Mouse (Mus musculus): ENCODE measurements around the gene Ablim1. TPM values are rescaled to one million over a fixed set of nuclear protein-coding genes. Genes with fewer than 3 reads are reported as not detected.

The Ablim1 gene
- polyA plus RNA-seq, 1 experiment from 2014 or later = 52.8 TPM

- DNase-seq (no peak), ATAC-seq (ENCODE audit: low FRiP score, low TSS enrichment) (no peak)
- no peaks in the 10 kb centered on the region for H3K27me3 ChIP-seq (ENCODE audit: control insufficient read depth, insufficient read depth, low read length)
- H3K27ac ChIP-seq (replicated peaks; ENCODE audit: low read depth, low read length) = no peak overlapping the region
- H3K4me3 ChIP-seq (replicated peaks; ENCODE audit: low read depth, low read length) = no peak overlapping the region
- no peak overlapping the region for H3K4me2 ChIP-seq (ENCODE audit: low read length)
- WGBS = 81% methylated on average over 2 of the region's 2 CpGs
- H3K4me1 ChIP-seq (ENCODE audit: control insufficient read depth, insufficient read depth, low read length) = 0 out of 2 replicates have a peak, but pooled peaks cover 3% of the 10 kb centered on the region
- H3K9ac ChIP-seq (replicated peaks; ENCODE audit: low read length) = no peak overlapping the region
- no peaks in the 10 kb centered on the region for H3K9me3 ChIP-seq (ENCODE audit: control insufficient read depth, low read length)
- no peaks in the 10 kb centered on the region for H3K36me3 ChIP-seq (ENCODE audit: control insufficient read depth, insufficient read depth, low read length)
Measured at GRCm38 (mm10) chr19:57304666-57305065, 10.1 kb downstream of the Ablim1 start.

- 74% methylated on average over 12 of the region's 12 CpGs for WGBS
- Histone ChIP-seq H3K4me3 (replicated peaks; ENCODE audit: low read depth, low read length) (no peak overlapping the region), H3K27me3 (ENCODE audit: control insufficient read depth, insufficient read depth, low read length) (no peaks in the 10 kb centered on the region), H3K4me2 (ENCODE audit: low read length) (no peak overlapping the region), H3K4me1 (ENCODE audit: control insufficient read depth, insufficient read depth, low read length) (0 out of 2 replicates have a peak, but pooled peaks cover 3% of the 10 kb centered on the region), H3K36me3 (ENCODE audit: control insufficient read depth, insufficient read depth, low read length) (no peaks in the 10 kb centered on the region), H3K9ac (replicated peaks; ENCODE audit: low read length) (no peak overlapping the region), H3K9me3 (ENCODE audit: control insufficient read depth, low read length) (no peaks in the 10 kb centered on the region), H3K27ac (replicated peaks; ENCODE audit: low read depth, low read length) (no peak overlapping the region)
- ATAC-seq (ENCODE audit: low FRiP score, low TSS enrichment) (no peak), DNase-seq (no peak)
Measured at GRCm38 (mm10) chr19:57301961-57302395, 12.7 kb downstream of the Ablim1 start.

GRCm38 (mm10) chr19:57298006-57298405 is 16.7 kb downstream of the Ablim1 start:
- H3K9ac ChIP-seq (replicated peaks; ENCODE audit: low read length) = no peak overlapping the region
- H3K27me3 ChIP-seq (ENCODE audit: control insufficient read depth, insufficient read depth, low read length) = no peaks in the 10 kb centered on the region
- H3K4me3 ChIP-seq (replicated peaks; ENCODE audit: low read depth, low read length) = no peak overlapping the region
- no peaks in the 10 kb centered on the region for H3K9me3 ChIP-seq (ENCODE audit: control insufficient read depth, low read length)
- no peaks in the 10 kb centered on the region for H3K36me3 ChIP-seq (ENCODE audit: control insufficient read depth, insufficient read depth, low read length)
- ATAC-seq (ENCODE audit: low FRiP score, low TSS enrichment) (no peak), DNase-seq (no peak)
- WGBS = 78% methylated on average over 5 of the region's 5 CpGs
- H3K27ac ChIP-seq (replicated peaks; ENCODE audit: low read depth, low read length) = no peak overlapping the region
- H3K4me1 ChIP-seq (ENCODE audit: control insufficient read depth, insufficient read depth, low read length) = 0 out of 2 replicates have a peak, but pooled peaks cover 3% of the 10 kb centered on the region
- no peak overlapping the region for H3K4me2 ChIP-seq (ENCODE audit: low read length)

DNA sequence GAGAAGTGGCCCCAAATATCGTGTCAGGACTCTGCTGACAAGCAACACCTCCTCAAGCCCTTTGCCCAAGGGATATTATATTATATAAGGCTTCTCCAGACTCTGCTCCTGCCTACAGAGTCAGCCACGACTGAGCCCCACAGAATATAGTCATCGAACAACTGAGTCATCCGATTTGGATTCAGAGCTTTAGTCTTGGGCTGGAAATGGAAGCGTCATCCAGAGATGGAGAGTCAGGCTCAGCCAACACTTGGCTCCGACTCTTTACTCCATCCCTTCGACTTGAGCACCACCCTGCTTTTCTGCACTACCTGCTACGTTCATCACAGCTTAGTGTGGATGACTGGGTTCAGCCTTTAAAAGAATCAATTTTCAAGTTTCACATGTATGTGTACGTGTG is 17.3 kb downstream of the Ablim1 start:
- no peaks in the 10 kb centered on the region for H3K27me3 ChIP-seq (ENCODE audit: control insufficient read depth, insufficient read depth, low read length)

GRCm38 (mm10) chr19:57296539-57296938 is 18.2 kb downstream of the Ablim1 start:
- ATAC-seq (ENCODE audit: low FRiP score, low TSS enrichment) (no peak), DNase-seq (no peak)
- Histone ChIP-seq H3K36me3 (ENCODE audit: control insufficient read depth, insufficient read depth, low read length) (no peaks in the 10 kb centered on the region), H3K9me3 (ENCODE audit: control insufficient read depth, low read length) (no peaks in the 10 kb centered on the region), H3K4me1 (ENCODE audit: control insufficient read depth, insufficient read depth, low read length) (no peaks in the 10 kb centered on the region), H3K9ac (replicated peaks; ENCODE audit: low read length) (no peak overlapping the region), H3K4me3 (replicated peaks; ENCODE audit: low read depth, low read length) (no peak overlapping the region), H3K4me2 (ENCODE audit: low read length) (no peak overlapping the region), H3K27ac (replicated peaks; ENCODE audit: low read depth, low read length) (no peak overlapping the region), H3K27me3 (ENCODE audit: control insufficient read depth, insufficient read depth, low read length) (no peaks in the 10 kb centered on the region)
- 77% methylated on average over 5 of the region's 5 CpGs for WGBS

More for the DNA sequence above, 17.3 kb downstream of the Ablim1 start:
- Histone ChIP-seq H3K4me1 (ENCODE audit: control insufficient read depth, insufficient read depth, low read length) (0 out of 2 replicates have a peak, but pooled peaks cover 3% of the 10 kb centered on the region), H3K27ac (replicated peaks; ENCODE audit: low read depth, low read length) (no peak overlapping the region), H3K4me2 (ENCODE audit: low read length) (no peak overlapping the region), H3K9ac (replicated peaks; ENCODE audit: low read length) (no peak overlapping the region), H3K4me3 (replicated peaks; ENCODE audit: low read depth, low read length) (no peak overlapping the region), H3K9me3 (ENCODE audit: control insufficient read depth, low read length) (no peaks in the 10 kb centered on the region), H3K36me3 (ENCODE audit: control insufficient read depth, insufficient read depth, low read length) (no peaks in the 10 kb centered on the region)
- 92% methylated on average over 9 of the region's 9 CpGs for WGBS
- no peak for ATAC-seq (ENCODE audit: low FRiP score, low TSS enrichment)
- DNase-seq = no peak

DNA sequence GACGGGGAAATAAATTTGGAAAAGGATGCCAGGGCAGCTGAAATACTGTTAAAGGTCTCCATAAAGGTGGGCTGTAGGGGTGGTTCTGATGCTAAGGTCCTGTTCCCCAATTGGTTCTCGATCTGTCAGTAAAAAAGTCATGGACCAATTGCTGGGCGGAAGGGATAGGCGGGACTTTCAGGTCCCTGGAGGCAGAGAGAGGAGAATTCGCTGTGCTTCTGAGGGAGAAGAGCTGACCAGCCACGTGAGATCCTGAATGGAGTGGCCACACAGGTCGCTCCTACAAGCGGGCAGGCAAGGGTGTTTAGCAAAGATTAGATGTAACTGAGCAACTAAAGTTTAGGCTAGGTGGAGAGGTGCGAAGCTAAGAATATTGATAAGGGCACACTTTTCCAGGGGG is 19.2 kb downstream of the Ablim1 start:
- no peaks in the 10 kb centered on the region for H3K36me3 ChIP-seq (ENCODE audit: control insufficient read depth, insufficient read depth, low read length)
- H3K27me3 ChIP-seq (ENCODE audit: control insufficient read depth, insufficient read depth, low read length) = no peaks in the 10 kb centered on the region
- DNase-seq (no peak), ATAC-seq (ENCODE audit: low FRiP score, low TSS enrichment) (no peak)
- no peak overlapping the region for H3K4me2 ChIP-seq (ENCODE audit: low read length)
- no peak overlapping the region for H3K27ac ChIP-seq (replicated peaks; ENCODE audit: low read depth, low read length)
- no peak overlapping the region for H3K4me3 ChIP-seq (replicated peaks; ENCODE audit: low read depth, low read length)
- H3K9ac ChIP-seq (replicated peaks; ENCODE audit: low read length) = no peak overlapping the region
- WGBS = 61% methylated on average over 9 of the region's 9 CpGs
- no peaks in the 10 kb centered on the region for H3K4me1 ChIP-seq (ENCODE audit: control insufficient read depth, insufficient read depth, low read length)
- H3K9me3 ChIP-seq (ENCODE audit: control insufficient read depth, low read length) = no peaks in the 10 kb centered on the region

GRCm38 (mm10) chr19:57294356-57294755 is 20.4 kb downstream of the Ablim1 start:
- ATAC-seq (ENCODE audit: low FRiP score, low TSS enrichment) (no peak), DNase-seq (no peak)
- Histone ChIP-seq H3K9me3 (ENCODE audit: control insufficient read depth, low read length) (no peaks in the 10 kb centered on the region), H3K36me3 (ENCODE audit: control insufficient read depth, insufficient read depth, low read length) (no peaks in the 10 kb centered on the region), H3K27ac (replicated peaks; ENCODE audit: low read depth, low read length) (no peak overlapping the region), H3K9ac (replicated peaks; ENCODE audit: low read length) (no peak overlapping the region), H3K4me3 (replicated peaks; ENCODE audit: low read depth, low read length) (no peak overlapping the region), H3K4me2 (ENCODE audit: low read length) (no peak overlapping the region), H3K4me1 (ENCODE audit: control insufficient read depth, insufficient read depth, low read length) (no peaks in the 10 kb centered on the region), H3K27me3 (ENCODE audit: control insufficient read depth, insufficient read depth, low read length) (no peaks in the 10 kb centered on the region)
- WGBS = 82% methylated on average over 4 of the region's 4 CpGs

DNA sequence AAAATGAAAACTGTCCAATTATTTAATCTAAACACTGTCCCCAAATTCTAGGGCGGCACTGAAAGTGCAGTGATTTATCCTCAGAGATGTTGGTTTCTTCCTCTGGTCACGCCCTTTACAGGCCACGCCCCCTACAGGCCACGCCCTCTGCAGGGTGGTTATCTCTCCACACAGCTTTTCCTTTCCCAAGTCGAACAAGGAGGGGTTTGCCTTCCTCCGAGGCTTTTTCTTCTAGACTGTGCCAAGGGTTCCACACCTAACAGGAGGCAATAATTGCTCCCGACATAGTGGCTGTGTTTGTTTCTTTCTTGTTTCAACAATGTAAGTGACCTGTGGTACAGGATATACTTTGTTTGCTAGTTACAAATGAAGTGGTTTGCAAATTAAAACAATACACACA is 21.0 kb downstream of the Ablim1 start:
- Histone ChIP-seq H3K4me3 (replicated peaks; ENCODE audit: low read depth, low read length) (no peak overlapping the region), H3K27ac (replicated peaks; ENCODE audit: low read depth, low read length) (no peak overlapping the region), H3K9me3 (ENCODE audit: control insufficient read depth, low read length) (no peaks in the 10 kb centered on the region), H3K27me3 (ENCODE audit: control insufficient read depth, insufficient read depth, low read length) (no peaks in the 10 kb centered on the region), H3K9ac (replicated peaks; ENCODE audit: low read length) (no peak overlapping the region), H3K4me1 (ENCODE audit: control insufficient read depth, insufficient read depth, low read length) (no peaks in the 10 kb centered on the region), H3K36me3 (ENCODE audit: control insufficient read depth, insufficient read depth, low read length) (no peaks in the 10 kb centered on the region), H3K4me2 (ENCODE audit: low read length) (no peak overlapping the region)
- WGBS = 51% methylated on average over 7 of the region's 7 CpGs
- DNase-seq = no peak
- no peak for ATAC-seq (ENCODE audit: low FRiP score, low TSS enrichment)

DNA sequence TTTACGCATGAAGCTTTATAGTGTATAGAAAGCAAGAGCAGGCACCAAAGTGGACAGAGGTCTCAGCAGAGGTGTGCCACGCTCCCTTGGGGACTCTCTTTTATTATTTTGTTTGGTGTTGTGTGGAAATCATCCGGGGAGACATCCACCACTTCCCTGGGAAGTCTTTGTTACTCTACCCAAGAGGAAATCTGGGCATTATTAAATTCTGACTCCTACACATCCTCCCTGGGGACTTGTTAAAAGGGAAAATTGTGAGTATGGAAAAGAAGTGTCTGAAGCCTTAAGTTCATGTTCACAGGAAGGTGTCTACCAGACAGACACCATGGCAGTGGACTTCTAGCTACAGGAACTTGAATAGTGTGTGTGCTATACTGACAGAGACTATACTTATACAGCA is 31.4 kb downstream of the Ablim1 start:
- no peak overlapping the region for H3K4me2 ChIP-seq (ENCODE audit: low read length)
- H3K4me3 ChIP-seq (replicated peaks; ENCODE audit: low read depth, low read length) = no peak overlapping the region
- H3K36me3 ChIP-seq (ENCODE audit: control insufficient read depth, insufficient read depth, low read length) = no peaks in the 10 kb centered on the region
- no peak for ATAC-seq (ENCODE audit: low FRiP score, low TSS enrichment)
- H3K9ac ChIP-seq (replicated peaks; ENCODE audit: low read length) = no peak overlapping the region
- no peaks in the 10 kb centered on the region; the same call in 1 of the 2 replicates for H3K9me3 ChIP-seq (ENCODE audit: control insufficient read depth, low read length)
- no peak for DNase-seq
- no peaks in the 10 kb centered on the region for H3K27me3 ChIP-seq (ENCODE audit: control insufficient read depth, insufficient read depth, low read length)
- no peak overlapping the region for H3K27ac ChIP-seq (replicated peaks; ENCODE audit: low read depth, low read length)
- WGBS = 68% methylated on average over 3 of the region's 3 CpGs
- no peaks in the 10 kb centered on the region for H3K4me1 ChIP-seq (ENCODE audit: control insufficient read depth, insufficient read depth, low read length)
